Mouse (Mus musculus) gonadal fat pad, adult 2 months (tissue): ENCODE results near the gene Thada. TPM values are rescaled to one million over a fixed set of nuclear protein-coding genes. Genes with fewer than 3 reads are reported as not detected.
A peak's percentile ranks its signal among the peaks of the same experiment; 100 is the strongest.

Experiments
- DNase-seq: peaks from one replicate; pipeline ENCODE4 v3.0.0-alpha.2; 2012; ENCODE audit warnings: low read depth
- polyA plus RNA-seq: library from polyadenylated mRNA; depleted of rRNA; stranded (reverse); fragments of >200 nt; gene quantifications from 2 replicates; pipeline ENCODE4 v1.2.3, GENCODE M21; 2012

The Thada gene
- polyA plus RNA-seq, 1 experiment, result 13.7 TPM

DNA sequence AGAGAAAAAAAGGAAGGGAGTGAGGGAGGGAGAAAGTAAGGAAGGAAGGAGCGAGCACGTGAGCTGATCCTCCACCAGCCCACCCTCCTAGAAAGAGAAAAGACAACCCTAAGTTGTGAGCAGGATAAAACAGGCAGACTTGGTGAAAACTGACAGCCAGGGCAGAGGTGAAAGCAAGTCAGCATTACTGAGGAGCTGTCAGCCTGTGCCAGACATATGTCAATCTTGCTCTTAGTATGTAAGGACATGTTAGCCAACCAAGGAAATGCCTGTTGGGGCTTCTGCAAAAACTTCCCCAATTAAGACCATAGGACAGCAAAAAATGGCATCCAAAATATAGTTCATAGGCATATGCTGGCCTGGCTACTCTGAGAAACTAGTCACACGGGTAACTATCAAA, 117.1 kb downstream of the Thada start:
- DNase-seq, result no peak

DNA sequence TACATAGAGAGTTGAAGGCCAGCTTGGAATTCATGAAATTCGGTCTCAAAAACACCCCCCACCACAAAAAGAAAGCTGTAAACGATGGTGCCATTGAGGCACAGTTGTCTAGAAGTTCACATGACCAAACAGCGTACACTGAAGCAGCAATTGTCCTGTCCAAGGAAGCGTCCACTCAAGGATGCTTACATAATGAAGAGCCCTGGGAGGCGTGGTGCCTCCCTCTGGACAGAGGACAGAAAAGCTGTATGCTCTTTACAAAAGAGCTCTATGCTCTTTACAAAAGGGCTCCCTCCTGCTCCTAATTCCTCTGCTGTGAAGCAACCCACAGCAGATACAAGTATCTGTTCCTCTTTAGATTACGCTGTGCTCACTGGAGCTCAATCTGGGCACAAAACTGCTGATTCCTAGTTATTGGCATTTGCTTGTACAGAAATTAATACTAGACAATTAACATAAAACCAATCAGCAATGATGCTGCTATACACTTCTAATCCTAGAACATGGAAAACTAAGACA, 123.6 kb downstream of the Thada start:
- no peak for DNase-seq

DNA sequence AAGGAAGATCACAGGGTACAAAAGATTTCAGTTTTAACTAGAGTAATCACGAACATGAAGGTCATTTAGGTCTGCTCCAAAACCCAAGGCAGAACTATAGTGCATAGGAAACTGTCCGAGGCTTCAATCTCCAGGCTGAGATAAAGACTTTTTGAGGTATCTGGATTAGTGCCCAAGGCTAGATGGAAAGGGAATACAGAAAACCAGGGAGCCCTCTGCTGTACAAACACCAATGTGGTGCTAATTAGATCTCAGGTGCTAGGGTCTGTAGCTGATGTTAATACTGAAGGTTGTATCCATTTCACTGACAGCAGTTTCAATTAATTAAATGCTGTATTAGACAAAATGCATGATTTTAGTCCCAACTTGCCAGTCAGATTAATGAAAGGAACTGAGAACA, 124.3 kb downstream of the Thada start:
- DNase-seq, result no peak

DNA sequence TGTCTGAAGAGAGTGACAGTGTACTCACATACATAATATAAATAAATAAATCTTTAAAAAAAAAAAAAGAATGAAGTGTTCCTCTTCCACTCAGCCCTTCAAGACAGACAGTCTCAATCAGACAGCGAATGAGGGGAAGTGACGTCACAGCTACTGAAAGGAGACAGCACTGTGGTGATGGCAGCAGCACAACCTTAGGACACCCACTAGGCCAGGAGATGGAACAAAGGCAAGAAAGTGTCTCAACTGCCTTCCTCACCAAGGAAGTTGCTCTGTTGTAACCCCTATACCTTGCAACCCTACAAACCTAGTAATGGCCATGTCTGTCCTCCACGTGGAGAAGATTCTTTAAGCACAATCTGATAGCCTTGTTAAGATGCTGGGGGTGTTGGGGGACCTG, 125.4 kb downstream of the Thada start:
- DNase-seq, result no peak

DNA sequence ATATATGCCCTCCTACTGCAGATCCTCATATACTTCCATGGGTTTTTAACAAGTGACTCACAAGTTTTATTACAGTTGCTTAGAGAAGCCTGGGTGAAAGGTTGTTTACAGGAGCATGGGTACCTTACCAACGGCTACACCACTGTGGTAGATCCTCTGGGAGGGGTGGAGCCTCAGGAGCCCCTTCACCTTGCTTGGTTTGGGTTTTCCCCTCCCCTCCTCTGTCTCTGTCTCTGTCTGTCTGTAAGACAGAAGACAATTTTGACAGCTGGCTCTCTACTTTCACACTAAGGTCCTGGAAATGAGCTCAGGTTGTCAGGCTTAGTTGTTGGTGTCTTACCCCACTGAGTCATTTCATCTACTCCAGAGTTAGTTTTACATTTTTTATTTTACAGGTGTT, 130.0 kb downstream of the Thada start:
- no peak for DNase-seq

GRCm38 (mm10) chr17:84335076-84335475, 130.9 kb downstream of the Thada start:
- no peak for DNase-seq

DNA sequence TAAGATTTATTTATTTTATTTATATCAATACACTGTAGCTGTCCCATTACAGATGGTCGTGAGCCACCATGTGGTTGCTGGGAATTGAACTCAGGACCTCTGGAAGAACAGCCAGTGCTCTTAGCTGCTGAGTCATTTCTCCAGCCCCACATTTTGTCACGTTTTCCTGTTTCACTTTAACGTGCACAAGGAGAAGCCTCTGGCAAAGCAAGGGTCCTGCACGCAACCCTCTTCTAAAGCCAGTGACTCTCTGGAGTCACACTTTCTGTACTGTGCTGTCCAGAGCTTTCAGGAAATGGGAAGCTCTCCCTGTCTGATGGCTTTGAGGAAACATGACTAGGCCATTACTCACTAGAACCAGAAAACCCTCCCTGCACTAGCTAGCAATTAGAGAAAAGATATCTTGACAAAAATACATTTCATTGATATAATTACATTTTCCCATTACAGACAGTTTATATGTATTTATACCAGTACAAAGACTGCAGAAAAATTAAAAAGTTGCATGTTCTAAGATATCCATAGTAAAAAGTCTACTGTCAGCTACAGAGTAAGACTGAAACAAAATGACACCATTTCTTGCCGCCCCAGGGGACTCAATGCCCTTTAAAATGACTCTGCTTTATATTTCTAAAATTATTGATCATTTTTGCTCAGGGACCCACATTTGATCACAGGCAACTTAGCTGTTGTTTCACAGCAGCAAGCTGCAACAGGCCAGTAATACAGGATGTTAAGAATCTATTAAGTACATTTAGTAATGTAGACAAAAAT, 131.6 kb downstream of the Thada start:
- DNase-seq, result no peak

- DNase-seq, result no peak
These were observed 133.1 kb downstream of the Thada start for GRCm38 (mm10) chr17:84332940-84333339.

DNA sequence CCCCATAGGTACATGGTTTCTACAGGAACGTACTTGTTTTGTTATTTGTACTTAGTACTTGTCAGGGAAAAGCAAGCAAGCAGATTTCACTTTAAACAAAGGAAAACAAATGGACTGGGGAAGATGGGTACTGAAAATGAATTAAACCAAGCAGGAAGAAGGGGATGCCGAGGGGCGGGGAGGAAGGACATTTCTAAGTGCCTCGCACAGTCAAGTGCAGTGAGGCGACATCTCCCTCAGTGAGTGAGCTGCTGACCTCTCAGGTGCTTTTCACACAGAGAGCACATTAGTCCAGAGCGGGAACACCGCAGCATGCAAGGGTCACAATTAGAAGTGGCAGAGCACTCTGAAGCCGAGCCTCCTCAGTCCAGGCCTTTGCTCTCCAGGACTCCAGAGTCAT, 135.0 kb downstream of the Thada start:
- DNase-seq, result no peak

- no peak for DNase-seq
These were observed 135.5 kb downstream of the Thada start for GRCm38 (mm10) chr17:84330506-84330905.

GRCm38 (mm10) chr17:84329906-84330470, 136.0 kb downstream of the Thada start:
- no peak for DNase-seq

GRCm38 (mm10) chr17:84328526-84328925, 137.5 kb downstream of the Thada start:
- DNase-seq, result no peak

GRCm38 (mm10) chr17:84327051-84327925, 138.7 kb downstream of the Thada start:
- DNase-seq, result no peak

DNA sequence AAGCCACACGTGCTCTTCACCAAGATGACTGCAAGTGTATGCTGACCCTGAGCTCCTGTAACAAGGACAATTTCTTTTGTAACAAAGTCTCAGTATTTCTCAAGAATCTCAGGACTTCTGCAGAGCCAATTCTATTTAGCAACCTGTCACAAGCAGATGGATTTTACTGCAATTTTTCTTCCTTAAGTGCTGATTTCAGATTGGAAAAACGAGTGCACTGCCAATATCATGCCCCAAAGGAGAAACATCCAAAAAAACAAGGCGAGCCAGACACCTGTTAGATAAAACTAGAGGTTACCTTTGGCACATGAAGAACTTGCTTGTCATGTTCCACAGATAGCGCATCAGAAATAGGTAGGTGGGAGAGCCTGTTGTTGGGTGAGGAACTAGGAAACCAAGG, 143.8 kb downstream of the Thada start:
- DNase-seq, result peak; percentile 94

DNA sequence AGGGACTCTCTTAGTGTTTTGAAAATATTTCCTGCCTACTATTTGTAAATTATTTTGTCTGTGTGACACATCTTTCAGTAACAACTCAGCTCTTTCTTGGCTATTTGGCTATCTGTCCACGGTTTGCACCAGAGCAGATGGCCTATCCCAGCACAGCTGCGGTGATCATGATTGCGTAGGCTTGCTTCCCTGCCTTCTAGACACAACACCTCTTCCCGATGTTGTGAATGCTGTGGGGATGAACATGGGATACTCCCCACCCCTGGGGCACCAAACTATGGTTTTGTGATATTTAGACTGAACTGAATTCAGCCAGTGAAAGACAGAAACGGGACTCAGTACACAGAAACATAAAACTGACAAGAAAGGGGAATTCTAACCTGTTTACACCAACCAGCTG, 144.7 kb downstream of the Thada start:
- no peak for DNase-seq

GRCm38 (mm10) chr17:84320576-84320975, 145.4 kb downstream of the Thada start:
- peak; percentile 92 for DNase-seq

DNA sequence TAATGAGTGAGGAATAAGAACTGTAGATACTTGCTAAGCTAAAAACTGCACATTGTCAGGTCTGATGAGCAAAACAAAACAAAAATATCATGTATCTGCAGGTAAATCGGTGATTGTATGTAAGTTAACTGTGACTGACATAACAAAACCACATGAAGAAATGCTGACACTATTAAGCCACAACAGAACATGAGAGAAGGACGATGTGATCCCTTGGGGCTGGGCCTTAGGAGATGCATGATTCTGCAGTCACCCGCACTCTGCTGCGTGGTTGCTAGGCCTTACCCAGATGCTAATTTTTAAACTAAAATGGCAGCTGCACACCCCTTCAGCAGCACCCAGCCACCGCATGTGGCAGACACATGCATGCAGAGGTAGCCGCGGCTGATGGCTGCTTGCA, 151.7 kb downstream of the Thada start:
- DNase-seq, result no peak

DNA sequence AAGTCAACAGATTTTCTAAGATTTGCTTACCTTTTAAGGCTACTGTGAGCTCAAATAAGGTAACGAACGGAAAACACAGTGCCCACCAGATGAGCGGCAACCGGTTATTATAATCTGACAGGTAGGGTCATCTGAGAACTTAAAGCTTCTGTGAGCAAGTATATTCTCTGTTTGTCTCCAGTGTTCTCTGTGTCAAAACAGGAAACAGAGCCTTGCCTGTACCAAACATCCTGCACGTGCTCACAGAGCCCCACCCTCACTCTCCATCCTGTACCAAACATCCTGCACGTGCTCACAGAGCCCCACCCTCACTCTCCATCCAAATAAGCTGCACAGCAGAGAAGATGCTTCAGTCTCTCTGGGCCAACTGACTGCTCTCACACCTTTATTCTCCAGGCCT, 152.5 kb downstream of the Thada start:
- DNase-seq, result no peak

DNA sequence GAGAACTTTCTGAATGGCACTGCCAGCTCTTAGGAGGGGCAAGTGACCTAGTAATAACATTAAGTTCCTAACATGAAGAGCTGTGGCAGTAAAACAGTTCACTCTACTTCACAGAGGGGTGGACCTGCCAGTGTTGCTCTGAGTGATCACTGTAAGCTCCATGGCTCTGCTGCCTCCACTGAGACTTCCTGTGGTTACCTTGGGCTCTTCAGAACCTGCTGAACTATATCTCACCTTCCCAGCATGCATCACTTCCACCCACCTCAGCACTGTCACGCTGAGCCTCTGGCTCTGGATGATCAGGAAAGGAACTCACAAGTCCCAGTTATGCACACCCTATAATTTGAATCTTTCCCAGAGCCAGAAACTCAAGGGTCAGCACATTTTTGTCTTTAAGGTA, 159.9 kb downstream of the Thada start:
- DNase-seq, result no peak

GRCm38 (mm10) chr17:84305074-84305473, 160.9 kb downstream of the Thada start:
- no peak for DNase-seq

DNA sequence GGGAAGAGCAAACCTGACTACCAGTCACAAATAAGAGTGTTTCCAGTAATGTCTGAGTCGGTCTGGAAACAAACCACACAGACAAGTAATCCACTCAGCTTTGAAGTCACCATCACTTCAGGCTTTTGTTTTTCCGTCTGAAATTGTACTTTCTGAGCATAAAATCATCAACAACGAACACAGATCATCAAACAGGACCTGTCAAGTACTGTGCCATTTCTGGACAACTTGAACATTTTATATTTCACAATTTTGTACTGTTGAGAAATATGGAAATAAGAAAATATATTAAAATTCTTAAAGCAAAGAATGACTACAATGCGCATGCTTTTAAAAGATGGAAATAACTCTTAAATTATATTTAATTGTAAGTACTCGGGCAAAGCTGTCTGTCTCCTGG, 161.9 kb downstream of the Thada start:
- DNase-seq, result no peak

DNA sequence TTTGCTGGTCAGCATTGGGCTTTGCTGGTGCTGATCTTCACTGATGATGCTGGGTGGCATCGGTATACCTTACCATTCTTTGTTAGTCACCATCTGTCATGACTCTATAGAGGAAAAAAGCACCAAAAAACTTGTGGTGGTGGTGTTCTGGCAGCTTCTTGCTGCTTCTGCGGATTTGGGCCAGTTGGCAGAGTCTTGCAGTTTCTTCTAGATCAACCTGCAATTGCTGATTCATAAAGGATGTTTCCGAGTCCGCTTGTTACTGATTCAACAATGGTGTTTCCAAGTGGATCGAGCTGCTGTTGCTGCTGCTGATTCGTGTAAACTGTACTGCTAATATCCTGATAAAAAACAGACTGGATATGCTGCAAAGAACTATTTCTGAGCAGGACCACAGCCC, 168.0 kb downstream of the Thada start:
- no peak for DNase-seq

GRCm38 (mm10) chr17:84293221-84293620, 172.8 kb downstream of the Thada start:
- DNase-seq, result no peak
